Mouse (Mus musculus) right cerebral cortex, postnatal 10 days (tissue): ENCODE measurements around the gene Hmcn1.

ENCODE experiments used
- DNase-seq, 2 experiments: peaks; one replicate each; pipeline ENCODE4 v3.0.0; 2021; ENCODE audit warnings: low spot score in 2 of 2

Hmcn1 gene

DNA sequence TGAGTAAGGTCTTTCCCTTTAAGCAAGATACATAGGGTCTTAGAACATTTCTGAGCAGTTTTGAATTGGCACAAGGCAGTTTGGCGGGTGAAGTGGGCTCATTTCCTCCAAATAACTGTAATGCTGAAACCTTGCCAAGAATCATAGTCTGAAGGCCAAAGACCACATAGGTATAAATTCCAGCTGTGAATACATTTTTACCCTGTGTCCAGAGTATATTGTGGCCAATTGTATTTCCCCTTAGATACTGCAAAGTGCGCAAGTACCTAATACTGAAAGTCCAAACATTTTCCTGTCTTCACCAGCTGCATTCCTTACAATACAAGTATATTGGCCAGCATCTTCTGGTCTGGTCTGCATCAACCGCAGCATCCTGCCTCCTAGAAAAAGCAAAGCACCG lies 312.9 kb downstream of the Hmcn1 start:
- no peak for DNase-seq

DNA sequence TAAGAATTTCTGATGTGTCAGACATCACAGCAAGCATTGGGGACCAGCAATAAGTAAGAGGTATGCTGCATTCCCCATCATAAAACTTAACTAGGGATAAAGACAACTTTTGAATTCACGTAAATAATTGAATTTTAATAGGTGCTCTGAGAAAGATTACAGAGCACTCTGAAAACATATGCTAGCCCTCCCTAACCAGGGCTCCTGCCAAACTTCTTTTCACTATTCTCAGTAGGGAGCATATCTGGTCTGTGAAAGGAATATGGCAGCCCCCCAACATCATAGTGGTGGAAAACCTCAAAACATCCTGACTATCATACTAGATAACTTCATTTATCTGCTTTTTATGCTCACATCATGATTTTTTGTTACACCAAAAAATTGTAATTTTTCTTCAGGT lies 347.9 kb downstream of the Hmcn1 start:
- no peak for DNase-seq

DNA sequence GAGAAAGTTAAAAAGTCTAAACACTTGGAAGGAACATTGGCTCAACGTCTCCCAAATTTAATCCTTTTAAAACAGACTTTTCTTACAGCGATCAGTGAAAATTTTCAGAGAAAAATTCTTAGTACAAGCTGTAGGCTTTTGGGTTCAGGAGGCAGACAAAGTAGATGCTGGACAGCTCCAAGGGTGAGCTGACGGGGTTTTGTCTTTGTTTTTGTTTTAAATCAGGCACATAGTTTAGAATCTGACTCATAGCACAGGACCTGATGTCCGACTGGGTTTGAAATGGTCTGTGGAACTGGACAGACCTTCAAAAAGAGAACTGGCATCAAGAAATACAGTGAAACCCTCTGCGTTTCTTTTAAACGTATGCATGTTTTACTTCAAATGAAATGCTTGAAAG lies 353.7 kb downstream of the Hmcn1 start:
- no peak for DNase-seq

GRCm38 (mm10) chr1:150632506-150632905 lies 360.7 kb downstream of the Hmcn1 start:
- DNase-seq = no peak

DNA sequence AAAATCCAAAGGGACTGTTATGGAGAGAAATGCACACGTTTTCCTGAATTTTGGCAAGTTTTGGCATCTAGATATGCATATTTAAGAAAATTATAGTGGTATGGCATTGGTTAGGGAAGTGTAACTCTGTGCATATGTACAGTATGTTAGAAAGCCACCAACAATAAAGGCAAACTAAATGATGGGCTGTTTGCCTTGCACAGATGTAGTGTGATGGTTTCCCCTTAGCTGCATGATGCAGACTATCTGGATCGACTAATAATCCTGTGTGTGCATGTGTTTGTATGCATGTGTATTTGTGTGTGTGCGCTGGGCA lies 361.4 kb downstream of the Hmcn1 start:
- DNase-seq = no peak

DNA sequence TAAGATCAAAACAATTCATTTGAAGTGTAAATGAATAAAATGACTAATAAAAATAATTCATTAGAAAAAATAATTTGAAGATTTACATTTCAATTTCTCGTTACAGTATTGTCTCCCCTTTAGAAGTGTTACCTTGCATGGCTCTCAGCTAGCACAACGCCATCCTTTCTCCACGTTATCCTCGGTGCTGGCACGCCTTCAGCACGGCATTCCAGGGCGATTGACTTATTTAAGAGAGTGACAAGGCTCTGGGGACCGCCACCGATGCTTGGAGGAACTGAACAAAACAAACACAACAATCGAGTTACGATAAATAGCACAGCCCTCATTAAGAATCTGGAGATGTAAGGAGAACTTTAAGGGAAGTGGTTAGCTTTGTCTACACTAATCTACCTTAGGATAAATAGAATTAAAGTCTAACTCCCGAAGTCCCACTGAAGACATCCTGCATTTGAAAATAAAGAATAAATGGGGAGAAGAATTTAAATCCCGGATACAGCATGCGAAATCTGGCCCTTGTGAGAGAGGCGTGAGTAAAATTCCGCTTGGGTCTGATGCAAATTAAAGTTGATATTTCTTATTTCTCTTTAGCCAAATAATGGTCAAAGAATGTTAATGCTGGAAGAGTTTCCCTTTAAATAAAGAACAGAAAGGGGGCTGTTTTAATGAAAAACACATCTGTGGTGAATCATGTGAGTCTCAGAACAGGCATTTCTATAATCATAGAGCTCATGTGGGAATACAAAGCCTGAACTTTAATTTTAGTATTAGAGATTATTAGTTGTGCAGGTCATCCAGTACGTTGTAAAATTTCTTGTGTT lies 362.0 kb downstream of the Hmcn1 start:
- no peak for DNase-seq

- DNase-seq = no peak
Measured at GRCm38 (mm10) chr1:150623226-150623625, 370.0 kb downstream of the Hmcn1 start.

GRCm38 (mm10) chr1:150610539-150610938 lies 382.7 kb downstream of the Hmcn1 start:
- no peak for DNase-seq

GRCm38 (mm10) chr1:150606173-150606572 lies 387.1 kb downstream of the Hmcn1 start:
- no peak for DNase-seq

DNA sequence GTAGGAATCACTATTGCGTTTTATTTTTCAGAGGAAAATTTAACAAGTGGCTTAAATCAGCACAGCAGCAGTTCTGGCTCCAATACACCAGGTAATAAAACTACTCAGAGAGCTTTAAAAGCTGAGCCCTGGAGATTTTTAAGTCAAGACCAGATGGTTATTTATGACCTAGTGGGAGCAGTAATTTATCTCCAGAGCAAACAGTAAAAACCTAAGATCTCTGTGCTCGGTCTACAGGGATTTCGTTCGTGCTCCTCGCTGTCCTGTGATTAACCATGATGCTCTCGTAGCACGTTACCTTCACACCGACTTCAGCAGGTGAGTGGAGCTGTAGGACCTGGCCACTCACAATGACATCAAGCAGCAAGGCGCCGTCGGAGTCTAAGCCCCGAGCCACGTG lies 399.6 kb downstream of the Hmcn1 start:
- DNase-seq = no peak

GRCm38 (mm10) chr1:150591253-150591652 lies 402.0 kb downstream of the Hmcn1 start:
- DNase-seq = peak; percentile 34 to 69

DNA sequence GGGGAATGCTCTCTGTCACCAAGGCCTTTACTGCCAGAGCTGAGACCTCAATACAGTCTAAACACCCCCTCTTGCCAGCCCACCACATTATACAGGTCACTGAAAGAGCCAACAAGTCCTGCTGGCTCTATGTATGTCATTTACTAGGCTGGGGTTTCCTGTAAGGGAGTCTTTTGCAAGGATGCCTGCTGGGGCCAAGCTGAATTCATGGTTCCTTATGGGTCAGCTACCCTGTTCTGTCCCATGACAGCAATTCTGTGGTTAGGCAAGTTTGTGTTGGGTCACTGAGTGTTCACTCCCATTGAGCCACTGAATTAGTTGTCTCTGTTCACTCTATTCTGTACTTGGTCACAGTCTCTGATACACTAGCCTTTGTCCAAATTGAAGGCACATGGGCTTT lies 405.8 kb downstream of the Hmcn1 start:
- no peak for DNase-seq

DNA sequence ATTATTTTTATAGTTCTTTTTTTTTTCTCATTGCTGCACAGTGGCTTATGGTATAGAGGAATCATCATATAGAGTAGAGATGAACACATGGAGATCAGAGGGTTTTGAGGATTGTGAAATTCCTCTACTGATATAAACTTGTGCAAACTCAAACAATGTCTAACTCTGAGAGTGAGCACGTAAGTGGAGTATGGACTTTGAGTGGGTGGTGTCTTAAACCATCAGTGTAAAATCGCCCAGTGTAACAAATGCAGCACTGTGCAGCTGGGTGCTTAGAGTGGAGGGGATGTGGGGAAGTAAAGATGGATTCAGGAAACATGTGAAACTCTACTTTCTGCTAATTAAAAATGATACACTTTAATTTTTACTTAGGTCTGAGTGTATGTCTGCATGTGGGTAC lies 408.8 kb downstream of the Hmcn1 start:
- no peak for DNase-seq

DNA sequence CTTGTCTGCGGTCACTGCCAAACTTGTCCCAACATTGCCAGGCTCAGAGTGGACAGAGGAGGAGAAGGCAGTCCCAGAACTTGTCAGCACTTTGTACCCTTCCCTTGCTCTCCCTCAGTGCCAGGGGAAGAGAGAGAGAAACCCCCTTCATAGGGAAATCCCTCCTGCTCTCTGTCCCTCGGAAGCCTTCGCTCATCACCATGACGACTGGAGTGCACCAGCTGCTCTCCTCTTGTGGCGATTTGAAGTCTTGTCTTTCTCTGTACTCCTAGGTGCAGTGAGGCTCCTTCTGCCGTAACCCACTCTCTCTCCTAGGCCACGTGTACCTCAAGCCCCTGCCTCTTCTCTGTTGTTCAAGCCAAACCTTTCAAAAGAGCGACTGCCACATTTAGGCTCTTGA lies 409.5 kb downstream of the Hmcn1 start:
- peak; percentile 50 to 61 for DNase-seq

DNA sequence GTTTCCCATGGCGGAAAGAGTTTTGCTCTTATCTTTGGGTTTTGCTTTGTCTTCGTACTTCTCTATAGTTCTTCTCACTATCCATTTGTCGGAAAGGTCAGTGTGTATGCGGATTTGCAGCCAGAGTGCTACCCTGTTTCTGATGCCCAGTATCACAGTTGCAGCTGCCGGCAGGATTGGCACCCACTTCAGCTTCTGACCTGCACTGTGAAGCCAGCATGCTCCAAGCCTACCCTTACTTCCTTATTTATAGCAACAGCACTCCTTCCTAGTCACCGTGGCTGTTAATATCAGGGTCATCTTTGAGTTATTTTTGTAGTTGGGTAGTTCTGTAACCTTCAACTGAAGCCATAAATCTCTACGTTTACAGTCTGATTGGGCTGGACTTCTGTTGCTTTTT lies 412.7 kb downstream of the Hmcn1 start:
- DNase-seq = no peak

GRCm38 (mm10) chr1:150573407-150573806 lies 419.8 kb downstream of the Hmcn1 start:
- no peak for DNase-seq

GRCm38 (mm10) chr1:150570562-150571156 lies 422.6 kb downstream of the Hmcn1 start:
- no peak for DNase-seq

DNA sequence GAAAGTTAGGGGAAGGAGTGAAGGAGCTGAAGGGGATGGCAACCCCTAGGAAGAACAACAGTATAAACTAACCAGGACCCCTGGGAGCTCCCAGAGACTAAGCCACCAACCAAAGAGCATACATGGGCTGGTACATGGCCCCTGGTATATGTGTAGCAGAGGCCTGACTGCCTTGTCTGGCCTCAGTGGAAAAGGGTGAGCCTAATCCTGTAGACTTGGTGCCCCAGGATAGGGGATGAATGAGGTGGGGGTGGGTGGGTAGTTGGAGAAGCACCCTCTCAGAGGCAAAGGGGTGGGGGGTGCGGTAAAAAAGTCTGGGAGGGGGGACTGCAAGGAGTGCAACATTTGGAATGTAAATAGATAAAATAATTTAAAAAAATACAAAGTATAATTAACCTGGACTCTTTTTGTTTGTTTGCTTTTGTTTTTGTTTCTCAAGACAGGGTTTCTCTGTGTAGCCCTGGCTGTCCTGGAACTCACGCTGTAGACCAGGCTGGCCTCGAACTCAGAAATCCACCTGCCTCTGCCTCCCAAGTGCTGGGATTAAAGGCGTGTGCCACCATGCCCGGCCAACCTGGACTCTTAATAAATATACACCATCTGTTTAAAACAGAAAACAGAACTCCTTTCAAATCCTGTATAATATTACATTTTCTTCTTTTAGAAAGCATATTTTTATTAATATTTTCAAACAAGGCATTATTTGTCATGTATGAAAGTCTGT lies 423.3 kb downstream of the Hmcn1 start:
- no peak for DNase-seq

GRCm38 (mm10) chr1:150566287-150566686 lies 426.9 kb downstream of the Hmcn1 start:
- DNase-seq = no peak

GRCm38 (mm10) chr1:150556621-150557020 lies 436.6 kb downstream of the Hmcn1 start:
- no peak for DNase-seq

DNA sequence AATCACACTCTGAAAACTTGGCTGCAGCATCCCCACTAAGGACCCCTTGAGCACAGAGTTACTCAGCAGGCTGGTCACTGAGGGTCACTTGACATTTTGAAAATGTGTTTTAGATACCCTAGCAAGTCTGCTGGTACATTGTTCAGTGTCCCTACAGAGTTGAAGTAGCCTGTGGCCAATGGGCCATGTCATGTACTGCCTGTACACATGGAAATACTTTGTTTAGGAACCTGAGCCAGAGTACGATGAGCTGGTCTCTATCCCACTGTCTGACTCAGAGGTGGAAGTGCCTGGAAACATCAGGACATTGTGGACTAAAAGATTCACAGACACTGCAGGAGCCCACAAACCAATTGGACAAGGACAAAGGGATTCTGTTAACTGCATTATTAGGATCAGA lies 441.8 kb downstream of the Hmcn1 start:
- no peak for DNase-seq

- no peak for DNase-seq
Measured at GRCm38 (mm10) chr1:150546463-150546862, 446.8 kb downstream of the Hmcn1 start.

- peak; percentile 33 to 47 for DNase-seq
Measured at GRCm38 (mm10) chr1:150540267-150540666, 453.0 kb downstream of the Hmcn1 start.
